Comparison of ENCODE assay signal across 16 mouse cellular contexts in the genomic region with DNA sequence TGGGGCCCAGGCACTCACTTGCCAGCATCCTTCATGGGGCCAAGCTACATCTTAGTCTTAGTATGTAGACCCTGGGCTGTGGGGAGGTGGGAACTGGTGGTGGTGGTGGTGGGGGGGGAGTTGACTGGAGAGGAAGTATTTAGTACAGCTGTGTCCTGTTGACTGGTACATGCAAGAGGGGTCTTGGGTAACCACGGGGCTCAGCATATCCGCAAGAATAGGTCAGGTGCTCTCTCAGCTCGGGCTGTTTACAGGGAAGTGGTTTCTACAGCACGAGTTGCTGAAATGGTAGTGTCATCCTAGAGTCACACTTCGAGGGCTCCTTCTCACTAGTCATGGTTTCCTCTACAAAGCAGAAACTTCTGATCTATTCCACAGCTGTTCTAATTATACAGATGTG. TPM values are rescaled to one million over a fixed set of nuclear protein-coding genes. Genes with fewer than 3 reads are reported as not detected.
DNase-seq lines count a peak whose midpoint lies in the region; ATAC-seq lines count a peak whose summit lies in the region.
"Had no signal": no experiment of that assay in that cellular context is flagged by ENCODE, and none has a peak within 500 bp of the region (broad histone marks: within the 10 kb centered on the region; RNA-seq: fewer than 3 reads in every experiment).

No protein-coding gene starts in this region.

- no peak overlapping the region for H3K4me3 ChIP-seq in forebrain, embryonic 14.5 days (ENCODE audit: low read depth, low read length)
- H3K4me3 ChIP-seq in midbrain, embryonic 11.5 days (ENCODE audit: low read depth, low read length), result no peak overlapping the region

- no peak overlapping the region for H3K9ac ChIP-seq in forebrain, embryonic 14.5 days (ENCODE audit: low read length)
- no peak overlapping the region for H3K9ac ChIP-seq in midbrain, embryonic 11.5 days (ENCODE audit: low read length)
- H3K9ac ChIP-seq: hindbrain, embryonic 14.5 days had no signal

- DNase-seq in CD4-positive, CD25-positive, alpha-beta regulatory T cell, adult 2 months (ENCODE audit: low read depth, low spot score), result peak; percentile 55
- DNase-seq in c-Kit-positive CD71-positive TER-119-positive erythroid progenitor cells, embryonic 14.5 days (ENCODE audit: low spot score), result peak; percentile 4
- peak; percentile 69 for DNase-seq in lung, postnatal 36 days
- DNase-seq in spleen, postnatal 10 days (ENCODE audit: low spot score in 2 of 2), result peak; percentile 14 to 61
- no peak for DNase-seq in cerebellum, postnatal 14 days
- no peak for DNase-seq in forebrain, embryonic 14.5 days (ENCODE audit: low spot score)
- no peak for DNase-seq in midbrain, embryonic 11.5 days (ENCODE audit: low spot score, missing footprints)
- DNase-seq in gastrocnemius, adult 18-20 months (ENCODE audit: low spot score), result no peak
- DNase-seq: adrenal gland, adult 8-10 months had no signal

- no peaks in the 10 kb centered on the region for H3K36me3 ChIP-seq in forebrain, embryonic 14.5 days (ENCODE audit: control insufficient read depth, insufficient read depth, low read length)
- no peaks in the 10 kb centered on the region for H3K36me3 ChIP-seq in midbrain, embryonic 11.5 days (ENCODE audit: control insufficient read depth, insufficient read depth, low read length)

- H3K27me3 ChIP-seq in forebrain, embryonic 14.5 days (replicated peaks; ENCODE audit: control insufficient read depth, insufficient read depth, low read length), result no peaks in the 10 kb centered on the region
- no peaks in the 10 kb centered on the region for H3K27me3 ChIP-seq in midbrain, embryonic 11.5 days (ENCODE audit: control insufficient read depth, insufficient read depth, low read length)

- H3K9me3 ChIP-seq in forebrain, embryonic 14.5 days (replicated peaks; ENCODE audit: control insufficient read depth, low read length), result no peaks in the 10 kb centered on the region
- no peaks in the 10 kb centered on the region for H3K9me3 ChIP-seq in midbrain, embryonic 11.5 days (ENCODE audit: control insufficient read depth, low read length)

- no peak for ATAC-seq in forebrain, embryonic 14.5 days
- no peak for ATAC-seq in midbrain, embryonic 11.5 days (ENCODE audit: low FRiP score)

- H3K27ac ChIP-seq in forebrain, embryonic 14.5 days (ENCODE audit: low read depth, low read length), result no peak overlapping the region
- H3K27ac ChIP-seq in midbrain, embryonic 11.5 days (ENCODE audit: low read depth, low read length), result no peak overlapping the region
- H3K27ac ChIP-seq: hindbrain, embryonic 14.5 days had no signal

- no peak overlapping the region for H3K4me2 ChIP-seq in forebrain, embryonic 14.5 days (ENCODE audit: low read length)
- no peak overlapping the region for H3K4me2 ChIP-seq in midbrain, embryonic 11.5 days
- H3K4me2 ChIP-seq: hindbrain, embryonic 14.5 days had no signal

- 89% methylated on average over 5 of the region's 5 CpGs for WGBS in forebrain, embryonic 14.5 days
- WGBS in midbrain, embryonic 11.5 days, result 83% methylated on average over 5 of the region's 5 CpGs

- H3K4me1 ChIP-seq in forebrain, embryonic 14.5 days (ENCODE audit: control insufficient read depth, insufficient read depth, low read length), result no peaks in the 10 kb centered on the region
- H3K4me1 ChIP-seq in midbrain, embryonic 11.5 days (ENCODE audit: control insufficient read depth, insufficient read depth, low read length), result no peaks in the 10 kb centered on the region

RNA-seq across cellular contexts. Expression of a gene that starts 5.3 kb away (rescaled TPM):
- polyA plus RNA-seq in forebrain, embryonic 14.5 days (2014; fragmentation: Nextera tagmentation; extraction: Ambion mirVana), result not detected in 2 replicates
- not detected in 2 replicates for polyA plus RNA-seq in midbrain, embryonic 11.5 days (2014; fragmentation: Nextera tagmentation; extraction: Ambion mirVana)
- total RNA-seq in gastrocnemius, adult 18-20 months (2021), result not detected
- total RNA-seq: adrenal gland, adult 8-10 months; MEL had no signal
- polyA plus RNA-seq: forebrain, embryonic 11.5 days; gonadal fat pad, adult 2 months; hindbrain, embryonic 14.5 days; large intestine, adult 2 months; neural tube, embryonic 14.5 days; stomach, embryonic 16.5 days had no signal

RNA-seq across cellular contexts. Expression of a gene that starts 9.0 kb away (rescaled TPM):
- 0.55 and 1.1 TPM in 2 replicates for polyA plus RNA-seq in forebrain, embryonic 14.5 days (2014; fragmentation: Nextera tagmentation; extraction: Ambion mirVana)
- 0.79 and 1.2 TPM in 2 replicates for polyA plus RNA-seq in midbrain, embryonic 11.5 days (2014; fragmentation: Nextera tagmentation; extraction: Ambion mirVana)
- not detected for total RNA-seq in gastrocnemius, adult 18-20 months (2021)
- total RNA-seq: MEL had no signal

RNA-seq across cellular contexts. Expression of a gene that starts 22.2 kb away (rescaled TPM):
- polyA plus RNA-seq in forebrain, embryonic 14.5 days (2014; fragmentation: Nextera tagmentation; extraction: Ambion mirVana), result 0.56 TPM in 1 of 2 replicates, not detected in the other
- polyA plus RNA-seq in midbrain, embryonic 11.5 days (2014; fragmentation: Nextera tagmentation; extraction: Ambion mirVana), result not detected in 2 replicates
- not detected for total RNA-seq in gastrocnemius, adult 18-20 months (2021)
- total RNA-seq: MEL had no signal
- polyA plus RNA-seq: forebrain, embryonic 11.5 days had no signal

RNA-seq across cellular contexts. Expression of a gene that starts 47.3 kb away (rescaled TPM):
- polyA plus RNA-seq in forebrain, embryonic 14.5 days (2014; fragmentation: Nextera tagmentation; extraction: Ambion mirVana), result 1.3 and 1.6 TPM in 2 replicates
- polyA plus RNA-seq in midbrain, embryonic 11.5 days (2014; fragmentation: Nextera tagmentation; extraction: Ambion mirVana), result 1.9 and 2.1 TPM in 2 replicates
- total RNA-seq in gastrocnemius, adult 18-20 months (2021), result 1 to 10 TPM; 3.8 to 6.5 TPM
- total RNA-seq: MEL had no signal

Comparison
In these comparisons a context has a peak if more than half of its experiments do, and no peak if none do; other contexts are left out.
1. DNase-seq: peak in CD4-positive, CD25-positive, alpha-beta regulatory T cell, adult 2 months (single experiment), c-Kit-positive CD71-positive TER-119-positive erythroid progenitor cells, embryonic 14.5 days (single experiment), lung, postnatal 36 days (single experiment) and spleen, postnatal 10 days (2 of 2); none in cerebellum, postnatal 14 days (0 of 2), forebrain, embryonic 14.5 days (single experiment), midbrain, embryonic 11.5 days (single experiment) and gastrocnemius, adult 18-20 months (single experiment).